ENCODE assay signal across 30 mouse cellular contexts in genomic region chr3:154971626-154972025, GRCm38 (mm10).
"Had no signal": no experiment of that assay in that cellular context is flagged by ENCODE, and none has a peak within 500 bp of the region (broad histone marks: within the 10 kb centered on the region; RNA-seq: fewer than 3 reads in every experiment).

No protein-coding gene starts in this region.

- H3K27me3 ChIP-seq: limb, embryonic 12.5 days; limb, embryonic 13.5 days; limb, embryonic 15.5 days; liver, embryonic 12.5 days; liver, embryonic 13.5 days; liver, embryonic 15.5 days; lung, embryonic 15.5 days; megakaryocyte, embryonic 14.5 days; midbrain, embryonic 12.5 days; midbrain, embryonic 13.5 days; midbrain, embryonic 15.5 days; neural tube, embryonic 12.5 days had no signal

- H3K4me2 ChIP-seq: limb, embryonic 12.5 days; limb, embryonic 13.5 days; limb, embryonic 15.5 days; liver, embryonic 11.5 days; liver, embryonic 12.5 days; liver, embryonic 13.5 days; liver, embryonic 15.5 days; lung, embryonic 14.5 days; lung, embryonic 15.5 days; midbrain, embryonic 12.5 days; midbrain, embryonic 13.5 days; midbrain, embryonic 15.5 days; neural tube, embryonic 12.5 days had no signal

- H3K27ac ChIP-seq: left cerebral cortex, adult 2 months; limb, embryonic 10.5 days; limb, embryonic 12.5 days; limb, embryonic 13.5 days; limb, embryonic 15.5 days; liver, embryonic 12.5 days; liver, embryonic 13.5 days; liver, embryonic 14.5 days; liver, embryonic 15.5 days; lung, embryonic 15.5 days; macrophage; midbrain, embryonic 10.5 days; midbrain, embryonic 12.5 days; midbrain, embryonic 13.5 days; midbrain, embryonic 15.5 days; neural tube, embryonic 12.5 days had no signal

- H3K4me1 ChIP-seq: limb, embryonic 10.5 days; limb, embryonic 12.5 days; limb, embryonic 13.5 days; limb, embryonic 15.5 days; liver, embryonic 12.5 days; liver, embryonic 13.5 days; liver, embryonic 15.5 days; lung, embryonic 15.5 days; megakaryocyte, embryonic 14.5 days; midbrain, embryonic 12.5 days; midbrain, embryonic 15.5 days; neural tube, embryonic 12.5 days had no signal

- H3K9me3 ChIP-seq: limb, embryonic 10.5 days; limb, embryonic 12.5 days; limb, embryonic 13.5 days; limb, embryonic 15.5 days; liver, embryonic 12.5 days; liver, embryonic 13.5 days; liver, embryonic 15.5 days; lung, embryonic 15.5 days; midbrain, embryonic 10.5 days; midbrain, embryonic 12.5 days; midbrain, embryonic 13.5 days; midbrain, embryonic 15.5 days; neural tube, embryonic 12.5 days had no signal

- H3K9ac ChIP-seq: limb, embryonic 12.5 days; limb, embryonic 13.5 days; limb, embryonic 15.5 days; liver, embryonic 12.5 days; liver, embryonic 13.5 days; liver, embryonic 14.5 days; liver, embryonic 15.5 days; lung, embryonic 14.5 days; lung, embryonic 15.5 days; midbrain, embryonic 12.5 days; midbrain, embryonic 13.5 days; midbrain, embryonic 15.5 days; neural tube, embryonic 12.5 days had no signal

- DNase-seq: left cerebral cortex, postnatal 4 days; liver; liver, embryonic 13.5 days; lung, adult 18-20 months; lung, adult 2 months; lung, embryonic 14.5 days; lung, postnatal 10 days; lung, postnatal 14 days; lung, postnatal 36 days; lung, postnatal 4 days; midbrain, embryonic 14.5 days had no signal

- H3K36me3 ChIP-seq: limb, embryonic 10.5 days; limb, embryonic 12.5 days; limb, embryonic 13.5 days; limb, embryonic 15.5 days; liver, embryonic 12.5 days; liver, embryonic 13.5 days; liver, embryonic 15.5 days; lung, embryonic 15.5 days; midbrain, embryonic 10.5 days; midbrain, embryonic 12.5 days; midbrain, embryonic 13.5 days; midbrain, embryonic 15.5 days; neural tube, embryonic 12.5 days had no signal

- H3K4me3 ChIP-seq: left cerebral cortex, adult 2 months; limb, embryonic 10.5 days; limb, embryonic 12.5 days; limb, embryonic 13.5 days; limb, embryonic 15.5 days; liver, embryonic 12.5 days; liver, embryonic 13.5 days; liver, embryonic 15.5 days; lung, embryonic 15.5 days; megakaryocyte, embryonic 14.5 days; midbrain, embryonic 10.5 days; midbrain, embryonic 12.5 days; midbrain, embryonic 13.5 days; midbrain, embryonic 15.5 days; myocyte; neural tube, embryonic 12.5 days had no signal

- ATAC-seq: liver, embryonic 12.5 days; lung, postnatal 0 days; midbrain, embryonic 13.5 days; midbrain, embryonic 15.5 days had no signal
